Mouse (Mus musculus) ZHBTc4 (cell line): Measurements from ENCODE around the gene BC024063.
"Not testable (repeated sequence)": the region's sequence is repeated elsewhere in the genome, so short reads cannot be mapped to it uniquely, and the experiment has no call there.

Experiments
- DNase-seq: peaks from one replicate; pipeline ENCODE4 v3.0.0-alpha.2; 2011; ENCODE audit warnings: low read depth, low spot score

BC024063 gene

DNA sequence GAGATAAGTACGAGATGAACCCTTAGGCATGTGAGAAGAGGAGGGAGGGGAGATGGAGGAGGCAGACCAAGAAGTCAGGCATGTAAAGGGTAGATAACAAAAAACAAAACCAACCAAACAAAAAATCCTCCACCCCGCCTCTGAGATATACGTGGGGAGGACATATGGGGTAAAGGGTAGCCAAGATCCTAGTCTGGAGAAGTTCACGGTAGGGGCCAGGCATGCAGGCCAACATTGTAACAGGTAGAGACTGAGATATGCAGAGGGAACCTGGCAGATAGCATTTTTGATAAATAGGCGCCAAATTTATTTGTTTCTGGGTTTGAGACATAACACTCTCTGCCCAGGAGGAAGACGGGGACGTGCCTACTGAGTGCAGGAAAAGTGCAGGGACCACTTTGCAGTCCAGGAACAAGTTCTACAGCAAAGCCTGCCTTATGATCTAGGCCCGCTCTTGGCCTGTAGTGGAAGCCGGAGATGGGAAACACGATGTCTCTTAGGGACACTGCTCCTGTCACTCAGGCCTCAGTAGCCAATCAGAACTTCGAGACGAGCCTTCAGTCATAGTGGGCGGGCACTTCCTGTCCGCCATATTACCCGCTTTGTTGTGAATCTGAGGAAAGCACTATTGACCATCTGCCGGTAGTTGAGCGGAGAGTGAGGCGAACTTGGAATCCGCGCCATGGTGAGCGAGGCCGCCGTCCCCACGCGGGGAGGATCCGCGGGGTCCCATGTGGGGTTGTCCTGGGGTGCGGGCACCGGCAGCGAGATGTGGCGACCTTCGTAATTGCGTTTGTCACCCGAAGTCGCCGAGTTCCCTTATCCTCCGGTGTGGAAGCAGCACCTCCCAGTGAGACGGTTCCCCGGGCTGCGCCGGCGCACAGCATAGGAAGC, at the start of gene BC024063:
BC024063 (plus strand) TSS at position 626 of the 894 bp plus-strand sequence.
- peak; percentile 95 for DNase-seq

DNA sequence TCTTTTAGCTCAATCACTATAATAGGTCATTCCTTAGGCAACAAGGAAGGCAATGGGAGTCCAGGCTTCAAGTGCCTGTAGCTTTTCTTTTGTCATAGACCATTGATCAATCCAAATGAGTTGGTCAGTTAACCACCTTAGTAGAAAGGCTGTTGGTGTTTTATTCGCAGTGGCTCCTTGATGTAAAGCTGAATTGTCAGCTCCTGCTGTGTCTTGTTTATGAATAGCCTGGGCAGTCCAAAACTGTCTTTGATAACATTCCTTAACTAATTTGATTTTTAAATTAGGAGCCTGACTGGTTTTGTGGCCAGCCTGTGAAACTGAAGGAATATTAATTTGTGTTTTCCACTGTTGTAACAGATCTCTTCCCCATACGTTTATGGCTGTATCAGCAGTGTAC, 41.0 kb upstream of the BC024063 start:
- DNase-seq, result no peak

DNA sequence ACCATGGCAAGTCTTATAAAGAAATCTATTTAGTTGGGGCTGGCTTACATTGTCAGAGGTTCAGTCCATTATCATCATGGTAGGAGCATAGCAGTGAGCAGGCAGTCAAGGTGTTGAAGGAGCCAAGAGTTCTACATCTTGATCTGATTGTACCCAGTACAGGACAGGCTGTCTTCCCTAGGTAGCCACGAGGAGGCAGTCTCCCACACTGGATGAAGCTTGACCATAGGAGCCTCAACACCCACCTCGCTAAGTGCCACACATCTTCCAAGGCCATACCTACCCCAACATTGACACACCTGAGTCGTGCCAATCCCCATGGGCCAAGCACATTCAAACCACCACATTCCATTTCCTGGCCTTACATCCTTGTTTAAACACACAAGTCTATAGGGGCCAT, 36.5 kb upstream of the BC024063 start:
- DNase-seq, result peak; percentile 62

DNA sequence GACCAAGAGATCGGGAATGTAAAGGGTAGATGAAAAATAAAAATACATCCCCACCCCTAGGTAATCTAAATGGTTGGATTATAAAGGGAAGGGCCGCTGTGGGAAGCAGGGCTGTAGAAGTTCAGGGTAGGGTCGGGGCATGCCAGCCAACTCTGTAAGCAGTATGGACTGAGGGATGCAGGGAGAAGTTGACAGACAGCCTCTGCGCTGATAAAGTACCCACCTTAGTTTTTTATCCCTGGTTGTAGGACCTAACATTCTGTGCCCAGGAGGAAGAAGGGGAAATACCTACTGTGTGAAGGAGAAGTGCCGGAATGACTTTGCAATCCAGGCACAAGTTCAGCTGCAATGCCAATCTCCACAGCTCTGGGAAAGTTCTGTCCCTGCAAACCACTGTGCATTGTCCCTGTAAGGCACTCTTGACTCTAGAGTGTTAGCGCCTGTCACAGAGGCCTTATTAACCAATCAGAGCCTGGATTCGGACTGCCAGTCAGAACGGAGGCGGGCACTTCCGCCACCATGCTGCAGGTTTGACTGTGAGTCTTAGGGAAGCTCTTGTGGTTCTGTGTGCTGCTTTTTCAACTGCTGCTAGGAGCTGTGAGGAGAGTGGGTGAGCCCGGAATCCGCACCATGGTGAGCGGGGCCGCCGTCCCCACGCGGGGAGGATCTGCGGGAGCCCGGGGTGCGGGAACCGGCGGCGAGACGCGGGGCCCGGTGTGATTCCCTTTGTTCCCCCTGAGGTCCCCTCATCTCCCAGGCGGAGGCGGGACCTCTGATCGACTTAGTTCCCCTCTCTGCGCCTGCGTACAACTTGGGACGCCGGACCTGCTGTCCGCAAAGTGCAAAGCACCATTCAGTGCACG, 35.3 kb upstream of the BC024063 start, which contains the start of gene Zfp873:
Zfp873 (plus strand) TSS at position 527 of the 863 bp plus-strand sequence.
- peak; percentile 98 for DNase-seq

DNA sequence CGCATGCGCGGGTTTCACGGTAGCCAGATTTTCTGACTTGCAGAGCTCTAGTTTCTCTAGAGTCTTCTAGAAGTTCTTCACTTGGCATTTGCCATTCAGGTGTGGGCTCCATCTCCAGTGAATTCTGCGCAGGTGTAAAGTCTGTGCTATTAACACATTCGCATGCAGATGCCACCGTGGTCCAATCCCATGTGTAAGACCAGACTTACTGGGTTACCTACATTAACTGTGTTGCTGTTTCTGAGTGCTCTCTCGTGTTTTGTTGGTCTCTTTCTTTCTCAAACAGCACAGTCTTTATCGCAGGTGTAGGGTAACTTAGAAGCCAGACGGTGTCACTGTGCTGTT, 34.7 kb upstream of the BC024063 start:
- not testable (repeated sequence) for DNase-seq

DNA sequence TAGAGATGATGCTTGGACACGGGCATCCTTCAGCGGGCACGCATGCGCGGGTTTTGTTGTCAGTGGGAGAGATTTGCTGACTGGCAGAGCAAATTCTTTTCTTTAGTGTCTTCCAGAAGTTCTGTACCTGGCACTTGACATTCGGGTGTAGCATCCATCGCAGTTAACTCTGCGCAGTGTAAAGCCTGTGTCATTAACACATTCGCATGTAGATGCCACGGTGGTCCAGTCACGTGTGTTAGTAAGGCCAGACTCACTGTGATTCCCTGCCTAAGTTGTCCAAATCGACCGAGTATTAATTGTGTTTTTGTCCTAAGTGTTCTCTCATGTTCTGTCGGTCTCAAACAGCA, 444 bp downstream of the BC024063 start:
- DNase-seq, result not testable (repeated sequence)

DNA sequence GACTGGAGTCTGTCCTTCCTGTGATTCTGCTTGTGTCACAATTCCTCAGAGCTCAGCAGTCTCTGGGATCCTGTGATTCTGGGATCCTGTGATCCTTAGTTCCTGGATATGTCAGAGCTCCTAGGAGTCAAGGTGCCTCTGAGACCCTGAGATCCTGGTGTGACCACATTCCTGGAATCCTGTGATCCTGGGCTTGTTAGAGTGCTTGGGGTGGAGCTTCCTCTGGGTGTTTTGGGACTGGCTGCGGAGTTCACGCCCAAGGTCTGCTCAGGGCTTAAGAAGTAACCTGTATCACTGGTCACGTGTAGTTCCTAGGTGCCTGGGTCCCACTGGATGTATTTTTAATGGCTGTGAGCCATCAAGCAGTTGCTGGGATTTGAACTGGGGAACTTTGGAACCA, 34.1 kb downstream of the BC024063 start:
- DNase-seq, result peak; percentile 66

DNA sequence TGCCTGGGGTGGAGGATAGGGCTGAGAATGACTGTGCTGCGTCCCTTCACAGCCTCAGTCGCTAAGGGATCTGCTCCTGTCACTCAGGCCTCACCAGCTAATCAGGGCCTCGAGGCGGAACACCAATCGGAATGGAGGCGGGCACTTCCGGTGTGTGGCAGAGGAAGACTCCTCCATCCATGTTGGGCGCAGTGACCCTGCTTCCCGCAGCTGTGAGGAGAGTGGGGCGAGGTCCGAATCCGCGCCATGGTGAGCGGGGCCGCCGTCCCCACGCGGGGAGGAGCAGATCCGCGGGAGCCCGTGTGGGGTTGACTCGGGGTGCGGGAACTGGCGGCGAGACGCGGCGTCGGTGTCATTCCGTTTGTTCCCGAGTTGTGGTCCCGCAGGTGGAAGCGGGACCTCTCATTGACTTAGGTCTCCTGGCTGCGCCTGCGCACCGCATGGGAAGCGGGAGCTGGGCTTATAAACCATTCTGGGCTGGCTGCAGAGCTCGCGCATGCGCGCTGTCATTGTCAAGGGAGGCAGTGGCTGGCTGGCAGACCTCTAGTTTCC, 44.8 kb downstream of the BC024063 start, which contains the start of gene AU041133:
AU041133 (plus strand) TSS at position 164 of the 552 bp plus-strand sequence.
- DNase-seq, result peak; percentile 99

DNA sequence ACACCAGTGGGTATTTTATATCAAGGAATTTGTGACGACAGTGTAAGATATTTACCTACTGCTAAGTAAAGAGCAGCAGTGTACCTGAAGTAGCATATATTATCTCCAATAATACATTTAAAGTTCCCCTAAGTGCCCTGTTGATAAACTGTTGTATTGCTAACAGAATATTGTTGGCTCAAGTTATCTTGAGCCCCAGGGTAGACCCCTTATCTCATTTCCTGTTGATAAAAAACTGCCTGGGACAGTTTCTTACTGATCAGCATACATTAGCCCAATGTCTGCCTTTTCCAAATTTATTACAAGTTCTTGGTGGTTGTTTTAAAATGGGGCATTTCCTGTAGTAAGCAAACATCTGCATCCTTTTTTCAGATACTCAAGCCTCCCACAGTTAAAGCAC, 62.1 kb downstream of the BC024063 start:
- no peak for DNase-seq

DNA sequence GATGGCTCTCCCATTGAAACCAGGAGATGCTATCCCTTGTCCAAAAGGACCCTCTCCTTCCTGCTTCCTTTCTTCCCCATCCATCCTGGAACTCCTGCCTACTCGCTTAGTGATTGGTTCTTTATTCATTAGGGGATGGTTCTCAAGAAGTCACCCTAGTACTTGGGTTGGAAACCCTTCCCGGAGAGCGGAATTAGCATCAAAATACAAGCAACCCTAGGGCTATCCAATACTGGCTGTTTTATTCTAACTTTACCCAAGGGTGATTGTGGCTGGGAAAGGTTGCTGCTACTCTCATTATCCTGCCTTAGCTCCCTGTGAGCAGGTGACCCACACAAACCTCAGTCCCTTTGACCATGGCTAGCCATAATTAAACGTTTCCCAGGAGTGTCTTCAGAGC, 64.4 kb downstream of the BC024063 start:
- DNase-seq, result peak; percentile 86
